Mouse (Mus musculus): ENCODE data around the gene Ptpn12. TPM values are rescaled to one million over a fixed set of nuclear protein-coding genes. Genes with fewer than 3 reads are reported as not detected.

Ptpn12 gene
- 22.6 and 25.6 TPM in 2 replicates for polyA plus RNA-seq (2016; fragmentation: Nextera tagmentation; extraction: Ambion mirVana)

DNA sequence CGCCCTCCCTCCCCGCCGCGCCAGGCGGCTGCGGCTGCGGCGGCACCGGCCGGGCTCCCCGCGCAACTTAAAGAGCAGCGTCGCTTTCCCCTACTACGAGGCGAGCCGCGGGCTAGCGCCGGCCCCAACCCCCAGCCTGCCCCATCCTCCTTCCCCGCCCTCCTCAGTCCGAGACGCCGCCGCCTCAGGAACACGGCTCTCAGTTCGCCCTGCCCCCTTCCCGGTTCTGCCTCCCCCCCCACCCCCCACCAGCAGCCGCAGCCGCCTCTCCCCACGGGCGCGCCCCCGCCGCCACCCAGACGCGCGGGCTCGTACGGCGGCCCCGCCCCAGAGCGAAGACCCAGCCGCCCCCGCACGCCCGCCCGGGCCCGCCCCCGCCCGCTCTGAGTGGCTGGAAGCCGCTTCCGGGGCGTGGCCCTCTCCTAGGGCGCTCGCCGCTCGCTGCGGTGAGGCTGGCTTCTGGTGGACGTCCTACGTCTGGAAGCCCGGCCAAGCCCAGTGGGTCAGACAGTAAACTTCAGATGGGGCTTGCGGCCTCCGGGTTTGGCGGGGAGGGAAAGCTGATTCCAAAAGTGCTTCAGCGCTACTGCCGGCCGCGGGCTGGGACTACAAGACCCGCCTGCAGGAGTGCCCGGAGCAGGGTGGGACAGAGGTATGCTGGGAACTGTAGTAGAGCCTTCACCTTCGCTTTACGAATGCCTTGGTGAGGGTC lies at the start of gene Ptpn12:
TSS of gene Ptpn12 (minus strand) at position 92 of the 712 bp plus-strand sequence.
- DNase-seq (ENCODE audit: low spot score), result peak; percentile 98
- Histone ChIP-seq H3K36me3 (replicated peaks) (no peaks in the 10 kb centered on the region), H3K4me1 (peaks cover 18% of the 10 kb centered on the region), H3K27me3 (replicated peaks; ENCODE audit: low read depth, poor library complexity, severe bottlenecking) (no peaks in the 10 kb centered on the region), H3K27ac (replicated peaks) (peak within 1 kb of the TSS; percentile 99), H3K9me3 (no peaks in the 10 kb centered on the region), H3K4me3 (peak within 1 kb of the TSS; percentile 97)
- under 1% methylated on average over 73 of the region's 73 CpGs for WGBS

DNA sequence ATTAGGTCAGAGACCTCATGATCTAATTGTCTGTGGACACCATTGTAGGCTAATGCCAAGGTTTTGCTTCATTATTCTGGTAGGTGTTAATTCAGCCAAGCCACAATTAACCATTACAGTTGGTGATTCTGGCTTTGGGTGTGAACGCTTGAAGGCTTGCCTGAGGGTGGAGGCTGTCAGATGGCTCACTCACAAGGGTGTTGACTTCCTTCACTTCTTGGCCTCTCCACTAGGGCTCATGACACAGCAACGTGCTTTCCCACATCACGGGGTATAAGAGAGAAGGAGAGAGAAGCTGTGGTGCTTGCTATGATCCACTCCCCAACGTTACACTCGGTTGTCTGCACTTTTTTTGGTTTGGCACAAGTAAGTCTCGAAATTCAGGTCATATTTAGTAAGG lies 35.5 kb upstream of the Ptpn12 start:
- no peak for DNase-seq (ENCODE audit: low spot score)
- 82% methylated on average over 6 of the region's 6 CpGs for WGBS
- H3K9me3 ChIP-seq, result no peaks in the 10 kb centered on the region
- no peak overlapping the region for H3K27ac ChIP-seq (replicated peaks)
- H3K4me3 ChIP-seq, result no peak overlapping the region
- H3K36me3 ChIP-seq (replicated peaks), result no peaks in the 10 kb centered on the region
- H3K4me1 ChIP-seq, result no peaks in the 10 kb centered on the region
- no peaks in the 10 kb centered on the region for H3K27me3 ChIP-seq (replicated peaks; ENCODE audit: low read depth, poor library complexity, severe bottlenecking)

DNA sequence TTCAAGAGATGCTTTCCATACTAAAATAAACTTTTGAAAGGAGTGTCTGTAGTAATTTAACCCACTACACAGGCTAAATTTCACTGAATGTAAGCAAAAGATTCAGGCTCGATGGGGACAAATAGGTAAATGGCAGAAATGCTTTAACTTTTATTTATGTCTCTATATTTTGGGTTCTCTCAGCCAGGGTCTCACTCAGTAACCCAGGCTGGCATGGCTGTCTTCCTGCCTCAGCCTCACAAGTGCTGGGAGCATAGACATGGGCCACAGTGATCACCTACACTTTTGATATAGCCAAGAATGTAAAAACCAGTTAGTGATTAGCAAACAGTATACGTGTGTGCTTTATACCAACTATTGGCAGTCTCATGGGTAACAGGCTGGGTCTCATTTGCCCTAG lies 1.5 kb upstream of the Ptpn12 start:
- Histone ChIP-seq H3K4me3 (peak overlapping the region; percentile 97), H3K4me1 (peaks cover 22% of the 10 kb centered on the region), H3K27ac (replicated peaks) (no peak overlapping the region), H3K27me3 (replicated peaks; ENCODE audit: low read depth, poor library complexity, severe bottlenecking) (no peaks in the 10 kb centered on the region), H3K9me3 (no peaks in the 10 kb centered on the region), H3K36me3 (replicated peaks) (no peaks in the 10 kb centered on the region)
- 91% methylated on average over 2 of the region's 2 CpGs for WGBS
- DNase-seq (ENCODE audit: low spot score), result no peak

DNA sequence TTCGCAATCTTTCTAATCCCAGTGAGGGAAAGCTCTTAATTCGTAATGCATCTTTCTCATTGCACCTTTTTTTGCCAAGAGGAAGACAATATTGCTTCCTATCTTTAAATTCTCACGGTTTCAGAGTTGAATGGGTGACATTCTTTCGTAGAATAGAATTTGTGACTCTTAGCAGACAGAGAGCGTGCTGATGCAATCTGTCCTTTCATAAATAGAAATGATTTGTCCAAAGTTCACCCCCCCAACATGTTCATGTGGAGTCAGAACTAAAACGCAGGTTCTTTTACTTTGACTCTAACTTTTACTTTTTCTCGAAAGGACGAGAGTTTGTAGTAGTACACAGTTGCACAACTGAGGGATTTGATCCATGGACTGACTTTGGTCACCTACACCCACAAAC lies 884 bp upstream of the Ptpn12 start:
- H3K27me3 ChIP-seq (replicated peaks; ENCODE audit: low read depth, poor library complexity, severe bottlenecking), result no peaks in the 10 kb centered on the region
- whole genome bisulfite sequencing, result 15% methylated on average over 8 of the region's 8 CpGs
- no peak for DNase-seq (ENCODE audit: low spot score)

DNA sequence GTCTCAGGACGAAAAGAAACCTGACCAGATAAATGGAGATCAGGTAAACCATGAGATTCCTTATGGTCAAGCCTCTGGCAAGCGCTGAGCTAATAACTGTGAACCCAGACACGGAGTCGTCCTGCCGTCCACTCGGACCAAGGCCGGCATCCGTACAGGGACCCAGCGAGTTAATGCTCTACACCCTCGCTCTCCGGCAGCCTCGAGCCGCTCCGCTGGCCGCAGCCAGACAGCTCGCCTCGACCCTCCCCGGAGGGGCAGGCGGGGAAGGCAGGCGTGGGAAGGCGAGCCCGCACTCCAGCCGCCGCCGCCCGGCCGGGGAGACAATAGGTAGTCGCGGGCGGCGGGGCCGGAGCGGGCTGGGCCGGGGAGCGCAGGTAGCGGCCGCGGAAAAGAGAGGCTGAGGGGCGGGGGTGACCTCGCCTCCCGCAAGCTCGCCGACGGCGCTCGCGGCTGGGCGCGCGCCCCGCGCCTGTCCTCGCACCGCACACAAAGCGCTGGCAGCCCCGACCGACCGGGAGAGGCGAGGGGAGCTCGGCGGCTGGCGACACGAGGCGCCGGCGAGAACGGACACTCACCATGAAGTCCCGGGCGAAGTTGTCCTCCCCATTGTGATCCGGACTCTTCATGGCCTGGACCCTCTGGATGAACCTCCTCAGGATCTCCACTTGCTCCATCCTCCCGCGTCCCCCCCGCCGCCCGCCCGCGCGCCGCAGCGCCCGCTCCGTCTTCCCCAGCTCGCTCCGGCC lies 466 bp downstream of the Ptpn12 start:
- peak; percentile 72 for DNase-seq (ENCODE audit: low spot score)
- WGBS, result under 1% methylated on average over 84 of the region's 84 CpGs

More for the DNA sequence above, 884 bp upstream of the Ptpn12 start:
- H3K4me3 ChIP-seq, result peak overlapping the region; percentile 97
- H3K36me3 ChIP-seq (replicated peaks), result no peaks in the 10 kb centered on the region
- no peaks in the 10 kb centered on the region for H3K9me3 ChIP-seq
- H3K27ac ChIP-seq (replicated peaks), result peak overlapping the region; percentile 99
- peaks cover 21% of the 10 kb centered on the region for H3K4me1 ChIP-seq

DNA sequence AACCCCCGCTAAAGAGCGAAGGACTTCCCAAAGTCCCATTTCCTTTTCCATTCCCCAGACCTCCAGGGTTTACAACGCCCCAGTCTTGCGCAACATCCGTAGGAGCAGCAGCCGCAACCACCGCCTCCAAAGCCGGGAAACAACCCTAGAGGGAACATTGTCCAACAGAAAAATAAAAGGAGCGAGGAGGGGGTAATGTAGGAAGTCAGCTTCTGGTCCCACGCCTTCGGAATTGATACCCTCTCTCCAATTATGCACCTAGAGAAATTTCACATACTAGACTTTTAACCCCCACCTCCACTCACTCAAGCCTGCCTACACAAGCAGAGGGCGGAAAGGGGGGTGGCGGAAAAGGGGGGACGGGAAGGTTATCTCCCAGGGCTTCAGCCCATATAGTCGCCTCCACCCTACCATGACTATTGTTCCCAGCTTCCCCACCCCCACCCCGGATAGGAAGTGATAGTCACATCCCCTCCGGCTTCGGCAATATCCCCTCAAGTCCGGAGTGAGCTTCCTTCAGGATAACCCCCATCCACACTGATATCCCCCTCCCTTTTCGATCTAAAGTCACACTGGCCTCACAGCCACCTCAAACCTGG lies 1.1 kb downstream of the Ptpn12 start:
- H3K4me1 ChIP-seq, result peaks cover 18% of the 10 kb centered on the region
- WGBS, result under 1% methylated on average over 20 of the region's 20 CpGs
- peak; percentile 66 for DNase-seq (ENCODE audit: low spot score)
- H3K27ac ChIP-seq (replicated peaks), result peak overlapping the region; percentile 99
- no peaks in the 10 kb centered on the region for H3K36me3 ChIP-seq (replicated peaks)
- H3K27me3 ChIP-seq (replicated peaks; ENCODE audit: low read depth, poor library complexity, severe bottlenecking), result no peaks in the 10 kb centered on the region
- peak overlapping the region; percentile 97 for H3K4me3 ChIP-seq
- H3K9me3 ChIP-seq, result no peaks in the 10 kb centered on the region

More for the DNA sequence above, 466 bp downstream of the Ptpn12 start:
- no peaks in the 10 kb centered on the region for H3K27me3 ChIP-seq (replicated peaks; ENCODE audit: low read depth, poor library complexity, severe bottlenecking)
- peak overlapping the region; percentile 99 for H3K27ac ChIP-seq (replicated peaks)
- H3K4me1 ChIP-seq, result peaks cover 18% of the 10 kb centered on the region
- peak overlapping the region; percentile 97 for H3K4me3 ChIP-seq
- no peaks in the 10 kb centered on the region for H3K36me3 ChIP-seq (replicated peaks)
- no peaks in the 10 kb centered on the region for H3K9me3 ChIP-seq

DNA sequence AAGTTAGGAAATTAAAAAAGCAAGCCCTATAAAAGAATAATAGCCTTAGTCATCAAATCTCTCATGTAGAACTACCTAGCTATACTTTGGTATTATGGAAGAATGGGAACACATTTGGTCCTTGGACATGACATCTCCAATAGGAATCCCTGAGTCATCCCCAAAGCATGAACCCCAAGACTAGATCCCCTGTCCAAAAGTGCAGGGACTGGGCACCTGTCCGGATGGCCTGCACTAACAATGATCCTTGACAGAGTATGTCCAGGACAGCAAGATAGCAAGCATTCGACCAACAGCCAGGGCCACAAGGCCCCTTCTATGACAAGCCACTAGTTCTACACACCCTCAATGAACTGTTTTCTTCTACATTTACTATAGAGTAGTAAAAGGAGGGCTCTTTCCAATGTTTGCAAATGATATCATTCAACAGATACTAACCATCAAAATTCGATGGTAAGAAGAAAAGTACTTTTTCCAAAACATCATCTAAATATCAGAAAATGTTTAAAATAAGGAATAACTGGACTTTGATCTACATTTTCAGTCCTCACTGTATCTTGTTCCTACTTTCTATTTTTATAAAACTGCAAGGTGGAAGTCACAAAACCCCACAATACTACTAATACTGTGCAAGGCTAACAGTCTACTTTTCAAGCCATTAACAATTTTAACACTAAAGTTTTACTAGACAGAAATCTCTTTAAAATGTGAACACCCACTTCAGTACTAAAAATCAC lies 2.0 kb downstream of the Ptpn12 start:
- H3K9me3 ChIP-seq, result no peaks in the 10 kb centered on the region
- peaks cover 18% of the 10 kb centered on the region for H3K4me1 ChIP-seq
- H3K4me3 ChIP-seq, result peak overlapping the region; percentile 97
- H3K36me3 ChIP-seq (replicated peaks), result no peaks in the 10 kb centered on the region
- 70% methylated on average over 3 of the region's 3 CpGs for WGBS
- no peak for DNase-seq (ENCODE audit: low spot score)
- no peak overlapping the region for H3K27ac ChIP-seq (replicated peaks)
- H3K27me3 ChIP-seq (replicated peaks; ENCODE audit: low read depth, poor library complexity, severe bottlenecking), result no peaks in the 10 kb centered on the region

DNA sequence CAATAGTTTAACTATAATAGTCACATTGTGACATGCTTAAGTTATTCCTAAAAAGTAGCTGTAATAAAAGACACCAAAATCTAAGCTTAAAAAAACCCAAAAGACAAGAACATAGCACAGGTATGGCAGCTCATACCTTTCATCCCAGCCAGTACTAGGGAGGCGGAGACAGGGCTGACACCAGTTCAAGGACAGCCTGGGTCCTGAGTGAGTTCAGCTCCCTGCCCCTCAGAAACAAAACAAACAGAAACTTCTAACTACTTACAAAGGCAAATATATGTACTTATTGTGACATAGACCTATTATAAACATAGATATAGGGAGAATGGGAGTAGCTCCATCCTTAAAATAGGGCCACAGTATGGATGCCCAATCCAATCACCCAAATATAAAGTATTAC lies 3.2 kb downstream of the Ptpn12 start:
- Histone ChIP-seq H3K9me3 (no peaks in the 10 kb centered on the region), H3K4me3 (no peak overlapping the region), H3K27ac (replicated peaks) (no peak overlapping the region), H3K27me3 (replicated peaks; ENCODE audit: low read depth, poor library complexity, severe bottlenecking) (no peaks in the 10 kb centered on the region), H3K4me1 (peaks cover 18% of the 10 kb centered on the region), H3K36me3 (replicated peaks) (no peaks in the 10 kb centered on the region)
- no peak for DNase-seq (ENCODE audit: low spot score)
- 96% methylated on average over 1 of the region's 1 CpGs for WGBS

DNA sequence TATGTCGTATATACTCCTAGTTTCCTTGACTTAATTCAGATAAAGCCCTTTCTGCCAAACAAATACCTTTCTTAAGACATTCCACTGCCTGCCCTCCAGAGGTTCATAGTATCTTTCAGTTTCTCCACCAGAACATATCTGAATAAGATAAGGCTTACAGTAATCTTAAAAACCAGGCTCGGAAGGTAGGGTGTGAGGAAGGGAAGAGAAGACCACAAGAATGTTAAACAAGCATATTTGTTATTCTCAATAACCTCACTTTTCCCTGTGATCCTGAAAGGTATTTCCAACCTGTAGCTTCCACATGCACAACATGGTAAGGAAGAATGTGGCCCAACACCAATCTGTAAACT lies 5.0 kb downstream of the Ptpn12 start:
- no peaks in the 10 kb centered on the region; the same call in 1 of the 2 replicates for H3K36me3 ChIP-seq (replicated peaks)
- no peaks in the 10 kb centered on the region for H3K9me3 ChIP-seq
- H3K27me3 ChIP-seq (replicated peaks; ENCODE audit: low read depth, poor library complexity, severe bottlenecking), result no peaks in the 10 kb centered on the region
- H3K4me3 ChIP-seq, result no peak overlapping the region
- H3K27ac ChIP-seq (replicated peaks), result no peak overlapping the region
- DNase-seq (ENCODE audit: low spot score), result no peak
- peaks cover 11% of the 10 kb centered on the region for H3K4me1 ChIP-seq
- 86% methylated on average over 2 of the region's 2 CpGs for WGBS

DNA sequence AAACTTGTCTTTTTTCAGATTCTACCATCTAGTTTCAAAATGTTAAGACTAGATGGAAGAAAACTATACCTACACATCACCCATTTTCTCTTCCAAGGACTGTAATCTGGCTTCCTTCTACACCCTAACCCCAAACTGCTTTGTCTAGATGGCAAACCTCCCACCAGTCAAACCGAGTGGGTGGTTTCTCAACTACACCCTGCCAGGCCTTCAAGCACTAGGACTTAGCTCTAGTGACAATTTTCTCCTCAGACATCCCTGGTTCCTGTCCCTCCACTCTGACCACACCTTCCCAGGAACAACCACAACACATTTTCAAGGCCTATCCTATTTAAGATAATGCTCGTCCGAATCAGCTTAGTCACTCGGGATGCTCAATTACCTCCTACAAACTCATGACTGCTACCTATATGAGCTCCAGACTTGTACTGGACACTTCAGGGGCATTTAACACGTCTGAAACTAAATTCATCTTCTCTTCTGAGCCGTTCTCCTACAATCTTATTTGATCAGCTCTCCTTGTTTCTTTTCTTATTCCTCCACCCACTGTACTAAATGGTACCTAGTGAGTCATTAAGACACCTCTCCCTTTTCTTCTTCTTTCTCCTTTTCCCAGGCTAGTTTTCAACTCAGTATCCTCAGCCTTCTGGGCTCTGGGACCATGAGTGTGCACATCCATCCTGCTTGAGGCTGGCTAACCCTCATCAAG lies 5.5 kb downstream of the Ptpn12 start:
- no peaks in the 10 kb centered on the region for H3K27me3 ChIP-seq (replicated peaks; ENCODE audit: low read depth, poor library complexity, severe bottlenecking)

DNA sequence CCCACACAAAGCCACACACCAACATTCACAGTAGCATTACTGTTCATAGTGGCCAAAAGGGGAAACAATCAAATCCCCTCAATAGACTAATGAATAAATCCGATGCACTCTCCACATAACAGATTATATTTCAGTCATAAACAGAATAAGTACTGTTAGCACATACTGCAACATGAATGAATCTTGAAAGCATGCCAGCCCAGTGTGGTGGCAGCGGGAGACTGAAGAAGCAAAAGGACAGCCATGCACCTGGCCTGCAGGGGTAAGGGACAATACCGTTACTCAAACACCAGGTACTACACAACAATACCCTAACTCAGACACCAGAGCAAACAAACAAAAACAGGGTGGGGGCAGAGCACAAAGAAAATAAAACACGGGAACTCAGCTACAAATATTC lies 6.7 kb downstream of the Ptpn12 start:
- H3K4me3 ChIP-seq, result no peak overlapping the region
- H3K4me1 ChIP-seq, result peaks cover 9% of the 10 kb centered on the region
- no peaks in the 10 kb centered on the region for H3K9me3 ChIP-seq
- H3K27ac ChIP-seq (replicated peaks), result no peak overlapping the region
- H3K27me3 ChIP-seq (replicated peaks; ENCODE audit: low read depth, poor library complexity, severe bottlenecking), result no peaks in the 10 kb centered on the region
- 92% methylated on average over 4 of the region's 4 CpGs for WGBS
- H3K36me3 ChIP-seq (replicated peaks), result peaks cover 3% of the 10 kb centered on the region
- DNase-seq (ENCODE audit: low spot score), result no peak

More for the DNA sequence above, 5.5 kb downstream of the Ptpn12 start:
- H3K4me1 ChIP-seq, result peaks cover 11% of the 10 kb centered on the region
- DNase-seq (ENCODE audit: low spot score), result no peak
- WGBS, result 89% methylated on average over 6 of the region's 6 CpGs
- H3K27ac ChIP-seq (replicated peaks), result no peak overlapping the region
- H3K4me3 ChIP-seq, result no peak overlapping the region
- no peaks in the 10 kb centered on the region for H3K9me3 ChIP-seq
- H3K36me3 ChIP-seq (replicated peaks), result peaks cover 3% of the 10 kb centered on the region

DNA sequence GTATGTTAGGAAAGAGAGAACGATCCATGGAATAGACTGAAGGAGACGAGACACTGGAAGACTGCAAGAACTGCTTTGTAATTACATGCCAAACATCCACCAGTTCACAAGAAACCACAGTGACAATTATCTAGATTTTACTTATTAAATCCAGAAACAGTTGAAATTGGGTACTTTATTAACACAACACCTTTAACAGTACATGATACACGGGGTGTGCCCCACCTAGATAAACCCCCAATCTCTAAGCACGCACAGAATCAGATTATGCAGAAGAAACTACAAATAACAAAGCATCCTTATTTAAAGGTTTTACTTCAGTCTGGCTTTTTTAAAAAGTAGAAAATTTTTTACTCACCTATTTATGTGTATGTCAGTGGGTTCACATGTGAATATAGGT lies 8.6 kb downstream of the Ptpn12 start:
- 92% methylated on average over 4 of the region's 4 CpGs for WGBS
- Histone ChIP-seq H3K9me3 (no peaks in the 10 kb centered on the region), H3K4me3 (no peak overlapping the region), H3K36me3 (replicated peaks) (peaks cover 3% of the 10 kb centered on the region), H3K4me1 (no peaks in the 10 kb centered on the region; the same call in 1 of the 2 replicates), H3K27ac (replicated peaks) (no peak overlapping the region), H3K27me3 (replicated peaks; ENCODE audit: low read depth, poor library complexity, severe bottlenecking) (no peaks in the 10 kb centered on the region)
- no peak for DNase-seq (ENCODE audit: low spot score)

All from embryonic facial prominence, embryonic 10.5 days (tissue).